Mouse (Mus musculus) hindbrain, postnatal 0 days (tissue): ENCODE measurements around the gene Glt1d1. TPM values are rescaled to one million over a fixed set of nuclear protein-coding genes. Genes with fewer than 3 reads are reported as not detected.

Source experiments
- ATAC-seq: fragments of 200-750 bp; cut with Nextera tagmentation; 2 replicates; pipeline ENCODE4 v1.8.0; 2017; ENCODE audit warnings: mild to moderate bottlenecking, moderate TSS enrichment, moderate library complexity
- DNase-seq: peaks from one replicate; pipeline ENCODE4 v3.0.0-alpha.2; 2015; ENCODE audit warnings: low spot score
- H3K27ac ChIP-seq: fragments of 300-500 bp; sonication (generic); 2 replicates; pipeline ENCODE4 v1.5.1; 2014; ENCODE audit warnings: mild to moderate bottlenecking
- H3K27me3 ChIP-seq: fragments of 300-500 bp; sonication (generic); 2 replicates; pipeline ENCODE4 v1.6.1; 2014; ENCODE audit warnings: low read length, mixed read lengths; ENCODE audit not compliant: insufficient read depth
- H3K36me3 ChIP-seq: fragments of 300-500 bp; sonication (generic); 2 replicates; pipeline ENCODE4 v1.6.1; 2014; ENCODE audit warnings: low read length, mixed read lengths; ENCODE audit not compliant: insufficient read depth
- H3K4me1 ChIP-seq: fragments of 300-500 bp; sonication (generic); 2 replicates; pipeline ENCODE4 v1.6.1; 2014; ENCODE audit warnings: antibody characterized with exemption, low read length, mixed read lengths; ENCODE audit not compliant: insufficient read depth
- H3K4me2 ChIP-seq: fragments of 300-500 bp; sonication (generic); 2 replicates; pipeline ENCODE4 v1.6.1; 2014; ENCODE audit warnings: low read depth, mild to moderate bottlenecking, low read length, moderate library complexity, mixed read lengths
- H3K4me3 ChIP-seq: fragments of 300-500 bp; sonication (generic); 2 replicates; pipeline ENCODE4 v1.5.1; 2014; ENCODE audit warnings: low read length
- H3K9ac ChIP-seq: fragments of 300-500 bp; sonication (generic); replicated peaks from 2 replicates; pipeline ENCODE4 v1.6.1; 2014; ENCODE audit warnings: mild to moderate bottlenecking, low read length, moderate library complexity, mixed read lengths
- H3K9me3 ChIP-seq: fragments of 300-500 bp; sonication (generic); 2 replicates; pipeline ENCODE4 v1.6.1; 2016; ENCODE audit warnings: low read length, mixed read lengths
- CTCF ChIP-seq: IDR thresholded peaks from 2 replicates; pipeline ENCODE4 v1.5.1; 2016; ENCODE audit warnings: antibody characterized with exemption, control low read depth, low read depth
- WGBS: fragments of 180-500 bp; shearing (Covaris S2); extraction: QIAGEN DNeasy Blood & Tissue Kit; methylation state at CpG from one replicate; pipeline ENCODE4 v1.1.7; 2014; 5-methylcytosine and 5-hydroxymethylcytosine counted together
- polyA plus RNA-seq: library from polyadenylated mRNA; unstranded; fragments of >200 nt; fragmentation: Nextera tagmentation; extraction: Ambion mirVana; gene quantifications from 2 replicates; pipeline ENCODE4 v1.2.1, GENCODE M21; 2015
- total RNA-seq: library from RNA; depleted of rRNA; stranded (reverse); fragments of >200 nt; gene quantifications from 2 replicates; pipeline ENCODE4 v1.2.3, GENCODE M21; 2014; rRNA removed

Gene Glt1d1
- total RNA-seq (6.6 and 8.9 TPM in 2 replicates), polyA plus RNA-seq (2.9 and 3.3 TPM in 2 replicates)

- H3K36me3 ChIP-seq: no peaks in the 10 kb centered on the region
- TF ChIP-seq CTCF: no peak
- peak within 1 kb of the TSS; percentile 84 for H3K9ac ChIP-seq
- ATAC-seq: peak; percentile 75
- peak within 1 kb of the TSS; percentile 92 for H3K4me2 ChIP-seq
- H3K9me3 ChIP-seq: no peaks in the 10 kb centered on the region
- no peaks in the 10 kb centered on the region for H3K27me3 ChIP-seq
- WGBS: under 1% methylated on average over 55 of the region's 62 CpGs
- DNase-seq: peak; percentile 49
- H3K27ac ChIP-seq: peak within 1 kb of the TSS; percentile 64
- peak within 1 kb of the TSS; percentile 60 for H3K4me3 ChIP-seq
- H3K4me1 ChIP-seq: 0 out of 2 replicates have a peak, but pooled peaks cover 4% of the 10 kb centered on the region
These were observed at the start of gene Glt1d1, which contains the start of gene Slc15a4 for GRCm38 (mm10) chr5:127632167-127633145. TSS of gene Glt1d1 (plus strand) at chr5:127632262. TSS of gene Slc15a4 (minus strand) at chr5:127632897.

GRCm38 (mm10) chr5:127583658-127584057 lies 48.4 kb upstream of the Glt1d1 start:
- Histone ChIP-seq H3K36me3 (no peaks in the 10 kb centered on the region), H3K27ac (no peak overlapping the region), H3K4me3 (no peak overlapping the region), H3K4me2 (no peak overlapping the region), H3K9me3 (no peaks in the 10 kb centered on the region), H3K4me1 (no peaks in the 10 kb centered on the region), H3K27me3 (no peaks in the 10 kb centered on the region), H3K9ac (no peak overlapping the region)
- WGBS: 86% methylated on average over 8 of the region's 8 CpGs
- ATAC-seq: no peak
- peak; percentile 20 for DNase-seq
- TF ChIP-seq CTCF: peak; percentile 50

GRCm38 (mm10) chr5:127587854-127588253 lies 44.2 kb upstream of the Glt1d1 start:
- H3K9ac ChIP-seq: no peak overlapping the region
- ATAC-seq (no peak), DNase-seq (peak; percentile 34)
- no peak overlapping the region for H3K27ac ChIP-seq
- 63% methylated on average over 6 of the region's 6 CpGs for WGBS
- no peaks in the 10 kb centered on the region for H3K27me3 ChIP-seq
- no peaks in the 10 kb centered on the region for H3K9me3 ChIP-seq
- TF ChIP-seq CTCF: peak; percentile 45
- no peaks in the 10 kb centered on the region for H3K4me1 ChIP-seq
- no peak overlapping the region for H3K4me2 ChIP-seq
- no peak overlapping the region for H3K4me3 ChIP-seq
- H3K36me3 ChIP-seq: 0 out of 2 replicates have a peak, but pooled peaks cover 6% of the 10 kb centered on the region

GRCm38 (mm10) chr5:127592406-127592805 lies 39.7 kb upstream of the Glt1d1 start:
- Histone ChIP-seq H3K4me1 (no peaks in the 10 kb centered on the region), H3K9me3 (no peaks in the 10 kb centered on the region), H3K27me3 (no peaks in the 10 kb centered on the region), H3K27ac (no peak overlapping the region), H3K9ac (no peak overlapping the region), H3K4me3 (no peak overlapping the region), H3K4me2 (no peak overlapping the region), H3K36me3 (peaks cover 41% of the 10 kb centered on the region)
- ATAC-seq (no peak), DNase-seq (no peak)
- 68% methylated on average over 5 of the region's 5 CpGs for WGBS
- no peak for TF ChIP-seq CTCF

GRCm38 (mm10) chr5:127592854-127593253 lies 39.2 kb upstream of the Glt1d1 start:
- H3K4me1 ChIP-seq: no peaks in the 10 kb centered on the region
- H3K4me3 ChIP-seq: no peak overlapping the region
- H3K27ac ChIP-seq: no peak overlapping the region
- WGBS: 73% methylated on average over 6 of the region's 6 CpGs
- H3K4me2 ChIP-seq: no peak overlapping the region
- H3K9ac ChIP-seq: no peak overlapping the region
- H3K27me3 ChIP-seq: no peaks in the 10 kb centered on the region
- H3K9me3 ChIP-seq: no peaks in the 10 kb centered on the region
- peak; percentile 78 for TF ChIP-seq CTCF
- DNase-seq: peak; percentile 66
- no peak for ATAC-seq
- peaks cover 44% of the 10 kb centered on the region for H3K36me3 ChIP-seq

- Histone ChIP-seq H3K9ac (no peak overlapping the region), H3K4me2 (no peak overlapping the region), H3K27me3 (no peaks in the 10 kb centered on the region), H3K4me1 (no peaks in the 10 kb centered on the region), H3K27ac (no peak overlapping the region), H3K4me3 (no peak overlapping the region), H3K36me3 (peaks cover 63% of the 10 kb centered on the region), H3K9me3 (no peaks in the 10 kb centered on the region)
- no peak for ATAC-seq
- WGBS: 85% methylated on average over 3 of the region's 3 CpGs
- no peak for DNase-seq
- no peak for TF ChIP-seq CTCF
These were observed 36.4 kb upstream of the Glt1d1 start for GRCm38 (mm10) chr5:127595676-127596075.
